Mouse (Mus musculus) fibroblast of lung, adult 2 months (primary cell): ENCODE data around the gene Tnfrsf18.

Source experiments
- DNase-seq: peaks from one replicate; pipeline ENCODE4 v3.0.0-alpha.2; 2011; ENCODE audit warnings: low read depth

Gene Tnfrsf18

GRCm38 (mm10) chr4:156032856-156033255, 6.9 kb downstream of the Tnfrsf18 start:
- DNase-seq = no peak

GRCm38 (mm10) chr4:156033476-156034119, 7.6 kb downstream of the Tnfrsf18 start:
- DNase-seq = peak; percentile 21

DNA sequence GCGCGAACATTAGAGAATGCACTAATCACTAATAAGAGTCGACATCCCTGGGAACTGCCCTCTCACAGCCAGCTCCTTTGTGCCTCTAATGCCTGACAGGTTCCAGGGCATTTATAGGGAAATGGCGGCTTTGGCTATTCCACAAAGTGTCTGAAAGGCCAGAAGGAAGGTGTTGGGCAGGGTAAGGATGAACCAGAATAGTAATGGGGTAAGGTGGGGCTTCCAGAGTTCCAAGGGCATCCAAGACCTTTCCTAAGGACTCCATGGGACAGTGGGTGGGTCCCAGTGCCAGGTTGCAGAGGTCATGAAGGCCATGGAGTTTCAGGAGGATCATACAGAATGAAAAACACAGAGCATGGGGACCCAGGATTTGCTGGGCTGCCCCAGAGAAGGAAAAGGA, 8.3 kb downstream of the Tnfrsf18 start:
- no peak for DNase-seq

DNA sequence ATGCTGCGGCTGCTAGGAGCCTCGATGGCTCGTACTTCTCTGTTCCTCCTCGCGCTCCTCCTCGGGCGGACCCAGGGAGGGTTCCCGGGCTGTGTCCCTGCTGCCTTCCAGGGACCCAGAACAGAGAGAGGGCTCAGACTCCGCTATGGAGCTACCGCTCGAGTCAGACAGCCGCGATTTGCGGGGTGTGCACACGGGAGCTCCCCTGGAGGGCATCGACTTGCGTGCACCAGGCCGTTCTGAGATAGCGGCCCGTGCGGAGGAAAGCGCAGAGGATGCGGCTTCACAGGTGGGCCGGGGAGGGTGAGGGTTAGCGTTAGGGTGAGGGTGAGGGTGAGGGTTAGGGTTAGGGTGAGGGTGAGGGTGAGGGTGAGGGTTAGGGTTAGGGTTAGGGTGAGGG, 8.9 kb downstream of the Tnfrsf18 start:
- DNase-seq = no peak

DNA sequence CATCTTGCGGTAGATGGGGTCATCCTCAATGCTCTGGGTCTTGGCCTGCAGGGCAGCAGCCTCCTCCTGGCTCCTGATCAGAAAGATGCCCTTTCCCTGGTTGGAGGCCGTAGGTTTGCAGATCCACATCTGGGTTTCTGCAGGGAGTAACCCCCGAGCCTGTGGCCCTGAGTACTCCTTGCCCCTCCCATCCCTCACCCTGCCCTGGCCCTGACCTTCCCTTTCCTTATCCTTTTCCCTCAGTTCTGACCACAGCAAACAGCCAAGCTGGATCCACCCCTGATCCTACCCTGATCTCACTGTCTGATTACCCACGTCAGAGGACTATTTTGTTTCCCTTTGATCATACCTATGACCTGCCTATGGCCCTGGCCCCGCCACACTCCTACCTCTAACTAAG, 18.8 kb downstream of the Tnfrsf18 start:
- no peak for DNase-seq

DNA sequence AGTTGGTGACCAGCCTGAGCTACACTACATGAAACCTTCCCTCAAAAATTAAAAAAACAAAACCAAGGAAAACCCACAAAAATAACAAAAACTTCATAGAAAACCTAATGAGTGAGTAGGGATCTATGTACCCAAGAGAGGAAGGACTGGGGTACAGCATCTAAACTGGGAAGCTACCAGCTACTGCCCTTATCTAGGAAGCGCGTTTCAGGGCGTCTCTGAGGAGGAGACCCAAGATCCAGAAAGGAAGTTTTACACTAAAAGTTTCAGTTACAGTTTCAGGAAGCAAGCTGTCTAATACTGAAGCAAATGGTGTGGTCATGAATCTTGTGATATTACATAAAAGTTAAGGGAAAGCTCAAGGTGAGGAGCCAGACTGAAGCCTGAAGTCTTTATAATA, 23.8 kb downstream of the Tnfrsf18 start:
- no peak for DNase-seq

DNA sequence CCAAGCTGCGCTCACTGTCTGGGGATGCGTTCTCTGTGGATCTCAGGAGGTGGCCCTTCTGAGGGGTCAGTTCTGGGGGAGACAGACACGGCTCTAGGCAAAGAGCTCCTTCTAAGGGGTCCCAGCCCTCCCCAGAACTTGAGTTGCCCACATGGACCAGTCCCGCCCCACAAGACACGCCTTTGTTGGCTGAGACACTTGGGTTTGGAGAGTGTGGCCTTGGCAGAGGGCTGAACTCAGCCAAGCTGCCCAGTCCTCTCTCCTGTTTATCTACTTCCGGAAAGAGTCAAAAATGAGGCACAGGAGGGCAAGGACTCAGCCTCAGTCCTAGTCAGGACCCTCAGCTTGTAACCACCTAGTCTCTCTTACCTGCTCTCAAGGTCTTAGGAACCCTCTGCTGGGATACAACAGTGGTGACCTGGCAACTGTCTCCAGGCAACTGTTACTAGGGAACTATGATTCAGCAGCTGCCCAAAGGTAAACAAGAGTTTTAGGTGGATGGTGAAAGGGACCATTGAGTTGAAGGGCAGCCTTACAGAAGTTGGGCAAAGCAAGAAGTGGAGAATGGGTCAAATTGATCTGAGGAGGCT, 24.5 kb downstream of the Tnfrsf18 start:
- DNase-seq = peak; percentile 62

- no peak for DNase-seq
Measured at GRCm38 (mm10) chr4:156053113-156053512, 27.1 kb downstream of the Tnfrsf18 start.

DNA sequence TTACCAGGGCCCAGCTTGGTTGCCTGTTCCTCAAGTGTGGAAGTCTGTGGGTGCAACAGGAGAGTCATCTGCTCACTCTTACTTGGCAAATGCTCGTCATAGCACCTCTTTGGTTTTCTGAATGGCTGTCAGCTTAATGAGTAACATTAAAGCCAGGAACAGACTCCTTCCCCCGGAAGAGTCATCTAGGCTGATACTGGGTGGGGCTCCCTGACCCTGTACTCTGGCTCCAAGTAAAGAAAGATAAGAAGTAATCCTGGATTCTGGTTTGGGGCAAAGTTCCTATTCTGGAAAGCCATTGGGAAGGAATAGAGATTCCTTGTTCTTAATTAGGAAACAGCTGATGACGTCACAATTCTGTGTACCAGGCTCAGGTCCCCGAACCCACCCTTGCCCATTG, 28.2 kb downstream of the Tnfrsf18 start:
- no peak for DNase-seq

DNA sequence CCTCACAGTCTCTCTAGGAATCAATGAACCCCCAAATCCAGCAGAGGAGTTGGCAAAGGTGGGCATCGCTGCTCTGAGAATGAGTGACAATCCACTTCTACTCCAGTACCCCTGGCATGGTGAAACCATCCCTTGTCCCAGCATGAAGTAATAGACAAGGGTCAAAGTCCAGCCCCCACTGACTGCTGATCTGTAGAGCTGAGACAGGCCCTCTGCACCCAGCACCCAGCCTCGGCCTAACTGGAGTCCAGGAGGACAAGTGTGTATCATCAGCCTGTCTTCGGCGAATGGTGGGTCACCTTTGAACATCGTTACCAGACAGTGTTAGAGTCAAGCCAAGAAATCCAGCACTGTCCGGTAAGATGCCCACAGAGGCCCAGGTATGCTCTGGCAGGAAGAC, 28.6 kb downstream of the Tnfrsf18 start:
- DNase-seq = no peak

GRCm38 (mm10) chr4:156055173-156055572, 29.2 kb downstream of the Tnfrsf18 start:
- DNase-seq = no peak

GRCm38 (mm10) chr4:156057702-156058101, 31.7 kb downstream of the Tnfrsf18 start:
- no peak for DNase-seq

DNA sequence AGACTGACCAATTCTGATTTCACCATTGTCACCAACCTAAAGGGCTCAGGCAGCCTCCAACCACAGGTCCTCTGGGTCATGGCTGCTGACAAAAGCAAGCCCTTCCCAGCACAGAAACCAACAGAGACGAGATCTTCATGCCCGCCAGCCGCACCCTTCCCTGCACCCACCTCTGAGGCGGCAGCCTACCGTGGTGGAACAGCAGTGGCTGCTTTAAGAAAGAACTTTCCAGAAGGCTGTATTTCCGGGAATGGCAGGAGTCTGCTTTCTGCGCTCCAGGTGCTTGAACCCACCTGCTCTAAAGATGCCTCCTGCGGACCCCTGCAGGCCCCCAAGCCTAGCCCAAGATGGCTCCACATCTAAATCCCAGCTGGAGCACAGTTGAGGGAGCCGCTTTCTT, 32.9 kb downstream of the Tnfrsf18 start:
- DNase-seq = no peak

DNA sequence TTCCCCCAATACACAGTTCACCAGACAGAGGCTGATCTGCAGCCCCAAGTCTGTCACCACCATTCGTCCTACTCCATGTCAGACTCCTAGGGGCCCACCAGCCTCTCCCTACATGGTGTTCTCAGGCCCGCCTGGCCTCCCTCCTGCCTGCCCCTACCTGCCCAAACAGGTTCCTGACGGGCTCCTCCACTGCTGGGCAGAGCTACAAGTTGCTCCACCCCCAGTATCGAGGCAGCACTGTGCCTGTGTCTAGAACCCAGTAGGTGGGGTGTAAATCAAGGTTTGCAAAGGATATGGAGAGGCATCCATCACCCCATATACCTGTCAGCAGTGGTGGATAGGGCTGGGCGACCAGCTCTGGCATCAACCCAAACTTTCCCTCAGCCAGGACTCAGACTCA, 33.3 kb downstream of the Tnfrsf18 start, which contains the start of gene Ttll10:
TSS of gene Ttll10 (minus strand) at position 154 of the 400 bp plus-strand sequence.
- DNase-seq = no peak

- DNase-seq = no peak
Measured at GRCm38 (mm10) chr4:156059713-156060112, 33.7 kb downstream of the Tnfrsf18 start.

DNA sequence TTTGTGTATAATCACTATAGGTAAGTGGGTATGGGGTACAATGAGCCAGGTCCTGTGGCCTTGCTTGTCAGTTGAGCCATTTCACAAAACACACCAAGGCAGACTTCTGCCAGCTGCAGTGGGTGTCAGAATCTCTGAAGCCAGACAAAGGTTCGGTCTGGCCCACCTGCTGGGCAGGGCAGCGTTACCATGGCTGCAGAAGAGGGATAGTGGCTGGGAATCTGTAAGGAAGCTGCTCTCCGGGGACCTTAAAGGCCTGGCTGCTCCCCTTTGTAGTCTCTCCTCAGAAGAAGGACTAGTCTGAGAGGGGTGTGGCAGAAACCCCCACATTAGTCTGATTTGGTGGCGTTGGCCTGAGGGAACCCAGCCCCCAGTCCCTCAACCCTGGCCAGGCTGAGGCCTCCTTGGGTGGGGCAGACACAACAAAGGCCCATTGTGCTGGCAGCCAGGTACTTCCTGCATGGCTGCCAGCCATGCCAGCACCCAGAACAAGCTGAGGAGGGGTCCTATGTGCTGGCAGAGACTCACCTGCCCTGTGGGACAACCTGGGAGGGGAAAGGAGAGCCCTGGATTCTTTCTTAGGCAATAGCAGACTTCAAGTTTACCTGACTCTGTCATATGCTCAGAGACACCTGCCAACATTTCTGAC, 38.0 kb downstream of the Tnfrsf18 start:
- no peak for DNase-seq

DNA sequence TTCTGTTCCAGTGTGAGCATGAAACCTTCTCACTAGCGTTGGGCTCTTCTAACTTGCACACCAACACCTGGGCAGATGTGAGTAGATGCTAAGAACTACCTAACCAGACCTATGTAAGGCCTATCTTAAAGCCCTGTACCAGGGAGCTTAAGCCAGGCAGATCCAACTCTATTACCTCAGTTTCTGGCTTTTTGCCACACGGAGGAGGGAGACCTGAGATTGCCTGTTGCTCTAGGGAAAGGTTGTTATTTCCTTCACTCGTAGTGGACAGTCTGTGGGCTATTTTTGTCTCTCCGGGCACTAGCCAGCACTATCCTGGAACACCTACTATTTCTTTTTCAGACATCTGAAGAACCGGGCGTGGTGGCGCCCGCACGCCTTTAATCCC, 38.5 kb downstream of the Tnfrsf18 start:
- DNase-seq = no peak

DNA sequence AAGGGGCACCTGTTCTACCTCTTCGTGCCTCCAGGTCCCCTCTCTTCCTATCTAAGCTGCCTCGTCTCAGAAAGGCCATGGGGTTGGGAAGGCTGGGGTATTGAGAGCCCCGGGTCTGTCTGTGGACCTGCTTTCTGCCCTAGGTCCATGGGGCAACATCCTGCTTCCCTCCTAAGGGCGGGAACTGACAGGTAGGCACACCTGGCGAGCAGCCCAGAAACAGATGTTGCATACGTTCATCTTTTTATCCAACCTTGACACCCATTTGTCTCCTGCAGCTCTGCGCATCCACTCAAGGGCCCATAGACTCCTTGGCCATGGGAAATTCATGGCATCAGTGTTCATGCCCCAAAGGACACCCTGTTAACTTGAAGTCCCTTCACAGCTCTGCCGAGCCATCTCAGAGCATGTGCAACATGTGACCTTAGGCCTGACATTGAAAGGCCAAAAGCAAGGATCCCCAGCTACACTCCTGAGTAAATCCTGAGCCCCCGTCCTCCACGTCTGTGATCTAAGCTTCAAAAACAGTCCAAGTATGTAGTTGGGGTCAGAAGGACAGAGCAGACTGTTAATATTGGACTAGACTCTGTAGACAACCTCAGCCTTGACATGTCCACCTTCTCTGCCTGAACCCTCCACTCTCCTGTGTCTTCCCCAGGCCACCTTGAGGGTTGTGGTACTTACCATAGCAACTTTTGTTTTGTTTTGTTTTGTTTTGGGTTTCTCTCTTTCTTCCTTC, 39.4 kb downstream of the Tnfrsf18 start:
- no peak for DNase-seq

DNA sequence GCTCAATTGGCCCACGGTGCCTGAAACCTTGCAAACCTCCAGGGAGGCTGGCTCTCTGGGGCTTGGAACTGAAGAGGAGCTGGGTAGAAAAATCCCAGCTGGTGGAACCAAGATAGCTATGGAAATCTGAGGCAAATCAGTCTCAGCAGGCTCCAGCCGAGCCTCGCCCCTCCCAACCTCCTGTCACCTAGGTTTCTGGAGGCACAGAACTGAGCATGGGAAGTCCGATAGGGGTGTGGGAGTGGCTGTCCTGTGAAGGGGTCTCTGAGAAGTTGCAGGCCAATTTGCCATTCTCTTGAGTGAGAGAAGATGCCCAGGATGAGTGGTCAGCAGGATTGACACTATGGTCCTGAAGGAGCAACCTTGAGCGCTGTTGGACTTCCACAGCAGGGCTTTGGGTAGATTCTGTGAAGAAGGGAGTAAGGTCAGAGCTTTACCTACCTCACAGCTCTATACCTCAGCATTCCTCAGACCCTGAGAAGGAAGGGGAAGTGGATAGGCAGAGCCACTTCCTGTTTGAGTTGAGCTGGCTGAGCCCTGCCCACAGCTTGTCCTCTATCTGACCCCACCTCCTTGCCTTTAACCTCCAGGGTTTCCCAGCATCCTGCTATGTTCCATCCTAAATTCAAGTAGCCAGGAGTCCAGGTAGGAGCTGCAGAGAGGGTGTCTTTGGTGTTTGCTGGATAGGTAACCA, 41.4 kb downstream of the Tnfrsf18 start:
- no peak for DNase-seq

- DNase-seq = no peak
Measured at GRCm38 (mm10) chr4:156069701-156070100, 43.7 kb downstream of the Tnfrsf18 start.

DNA sequence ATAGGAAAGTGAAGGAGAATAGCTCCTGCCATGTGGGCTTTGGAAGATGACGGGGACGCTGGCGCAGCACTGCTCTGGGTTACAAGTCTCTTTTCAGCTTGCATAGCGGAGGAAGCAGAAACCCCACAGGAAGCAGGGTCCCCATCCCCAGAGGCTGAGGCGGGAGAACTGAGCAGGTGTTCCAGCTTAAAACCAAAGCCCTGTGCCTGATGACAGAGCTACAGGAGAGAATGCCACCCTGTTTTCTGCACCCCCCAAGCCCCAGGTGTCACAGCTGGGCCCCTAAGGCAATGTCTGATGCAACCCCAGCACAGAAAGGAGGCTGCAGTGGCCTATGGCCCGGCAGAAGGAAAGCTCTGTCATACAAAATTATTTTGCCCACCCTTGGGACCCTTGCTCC, 44.3 kb downstream of the Tnfrsf18 start:
- DNase-seq = no peak

DNA sequence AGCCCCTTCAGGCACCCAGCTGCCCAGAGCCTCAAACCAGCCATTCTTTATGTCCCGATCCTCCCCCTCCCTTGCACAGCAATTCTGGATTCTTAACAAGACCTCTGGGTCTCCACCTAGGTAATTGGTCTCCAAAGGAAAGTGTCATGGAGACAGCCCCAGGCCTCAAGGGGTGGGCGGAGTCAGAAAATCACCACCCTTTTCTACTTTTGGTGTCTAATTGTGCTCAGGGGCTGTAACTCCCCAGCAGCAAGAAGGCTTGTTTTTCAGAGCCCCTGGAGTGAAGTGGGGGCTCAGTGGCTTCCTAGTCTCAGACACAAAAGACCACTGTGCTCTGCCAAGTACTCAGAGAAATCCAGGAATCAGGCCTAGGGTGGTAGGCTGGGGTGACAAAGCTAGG, 44.8 kb downstream of the Tnfrsf18 start:
- DNase-seq = no peak
